9 mouse cellular contexts compared by ENCODE assay signal in the genomic region with DNA sequence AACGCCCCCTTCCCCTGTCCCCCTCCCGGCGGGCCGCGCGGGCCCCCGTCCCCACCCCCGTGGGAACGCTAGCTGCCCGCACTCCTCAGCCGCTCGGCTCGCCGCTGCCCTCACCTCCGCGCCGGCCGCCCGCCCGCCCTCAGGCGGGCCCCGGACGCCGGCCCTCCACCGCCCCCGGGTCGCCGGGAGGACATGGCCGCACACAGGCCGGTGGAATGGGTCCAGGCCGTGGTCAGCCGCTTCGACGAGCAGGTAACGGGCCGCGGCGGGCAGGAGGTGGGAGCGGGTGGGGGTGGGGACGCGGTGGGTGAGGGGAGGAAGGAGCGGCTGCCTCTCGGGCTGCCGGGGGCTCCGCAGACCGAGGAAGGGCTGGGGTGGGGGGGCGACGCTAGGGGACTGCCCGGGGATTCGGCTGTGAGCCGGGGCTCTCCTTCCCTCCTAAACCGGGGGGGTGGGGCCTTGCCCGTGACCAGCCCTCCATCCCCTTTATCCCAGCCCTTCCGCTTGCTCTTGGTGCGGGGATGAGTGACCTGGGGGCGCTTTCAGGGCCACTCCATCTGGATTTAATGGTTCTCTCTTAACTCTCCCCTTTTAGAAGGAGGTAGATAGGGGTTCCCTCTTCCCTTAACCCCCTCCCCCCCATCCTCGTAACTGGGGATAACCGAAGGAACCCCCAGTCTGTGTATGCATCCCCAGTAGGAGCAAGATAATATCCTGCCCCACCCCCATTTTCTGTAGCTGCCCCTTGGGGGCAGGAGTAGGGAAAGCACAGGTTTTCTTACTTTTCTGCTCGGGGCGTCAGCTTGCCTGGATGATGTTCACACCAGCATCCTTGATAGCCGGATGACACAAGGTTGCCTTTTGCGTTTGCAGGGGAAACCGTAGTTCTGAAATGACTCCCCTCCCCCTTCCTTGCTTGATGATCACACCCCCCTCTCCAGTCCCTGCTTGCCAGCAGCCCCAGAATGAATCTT. TPM values are rescaled to one million over a fixed set of nuclear protein-coding genes. Genes with fewer than 3 reads are reported as not detected.
A peak's percentile ranks its signal among the peaks of the same experiment; 100 is the strongest.
DNase-seq lines count a peak whose midpoint lies in the region; ATAC-seq and TF ChIP-seq lines count a peak whose summit lies in the region.
"Had no signal": no experiment of that assay in that cellular context is flagged by ENCODE, and none has a peak within 500 bp of the region (broad histone marks: within the 10 kb centered on the region; RNA-seq: fewer than 3 reads in every experiment).

No protein-coding gene starts in this region.

- in situ Hi-C loops in CH12.LX (cut with MboI; ENCODE audit: low pct_ligation_motif_present, low pct_unique_long_range_greater_than_20kb, low sequenced_read_pairs) = no loop called here

- 0% methylated on average over 24 of the region's 63 CpGs for WGBS in embryonic facial prominence, embryonic 11.5 days
- WGBS in heart, embryonic 12.5 days = 1% methylated on average over 45 of the region's 63 CpGs
- WGBS in kidney, postnatal 0 days = under 1% methylated on average over 24 of the region's 63 CpGs
- WGBS in liver, embryonic 16.5 days (ENCODE audit: insufficient replicate concordance) = 1% methylated on average over 44 of the region's 63 CpGs
- under 1% methylated on average over 10 of the region's 63 CpGs for WGBS in neural tube, embryonic 15.5 days

- H3K79me2 ChIP-seq in CH12.LX (replicated peaks; ENCODE audit: control insufficient read depth, extremely low read depth, insufficient read depth, poor library complexity, severe bottlenecking) = peaks cover 4% of the 10 kb centered on the region; the same call in 1 of the 2 replicates

- no peak overlapping the region for H3K27ac ChIP-seq in CH12.LX (ENCODE audit: insufficient read depth, low read depth)
- peak overlapping the region; percentile 93 for H3K27ac ChIP-seq in embryonic facial prominence, embryonic 11.5 days (replicated peaks; ENCODE audit: low read depth, low read length)
- H3K27ac ChIP-seq in heart, embryonic 12.5 days (ENCODE audit: poor library complexity, severe bottlenecking) = peak overlapping the region; percentile 88
- peak overlapping the region; percentile 88 for H3K27ac ChIP-seq in kidney, postnatal 0 days
- H3K27ac ChIP-seq in liver, embryonic 16.5 days (ENCODE audit: low read length) = peak overlapping the region; percentile 64
- peak overlapping the region; percentile 96 for H3K27ac ChIP-seq in neural tube, embryonic 15.5 days (replicated peaks)

- peak overlapping the region; percentile 73 for H3K4me2 ChIP-seq in CH12.LX (ENCODE audit: insufficient read depth, low read depth, poor library complexity, severe bottlenecking)
- peak overlapping the region; percentile 60 for H3K4me2 ChIP-seq in embryonic facial prominence, embryonic 11.5 days (ENCODE audit: low read depth, low read length)
- H3K4me2 ChIP-seq in heart, embryonic 12.5 days = peak overlapping the region; percentile 86
- peak overlapping the region; percentile 87 for H3K4me2 ChIP-seq in kidney, postnatal 0 days (ENCODE audit: low read length)
- peak overlapping the region; percentile 84 for H3K4me2 ChIP-seq in liver, embryonic 16.5 days (ENCODE audit: low read depth, low read length)
- H3K4me2 ChIP-seq in neural tube, embryonic 15.5 days = peak overlapping the region; percentile 72

- dilution Hi-C loops in CH12.LX (cut with MboI; ENCODE audit: extremely low pct_ligation_motif_present, extremely low pct_unique_long_range_greater_than_20kb, low sequenced_read_pairs) = no loop called here

- 0 out of 4 replicates have a peak, but pooled peaks of 1 of the 2 experiments have one; percentile 1 for TF ChIP-seq CTCF in CH12.LX (conservative IDR thresholded peaks at IDR 0.05 in 1 of 2, IDR thresholded peaks at IDR 0.05 in 1 of 2; ENCODE audit: low read depth in 2 of 2, low read length in 2 of 2)
- no peak for TF ChIP-seq CTCF in kidney, postnatal 0 days (IDR thresholded peaks at IDR 0.05; ENCODE audit: low read depth)

- H3K9ac ChIP-seq in CH12.LX (ENCODE audit: insufficient read depth, low read depth) = peak overlapping the region; percentile 85
- H3K9ac ChIP-seq in embryonic facial prominence, embryonic 11.5 days (replicated peaks; ENCODE audit: low read length) = peak overlapping the region; percentile 96
- peak overlapping the region; percentile 94 for H3K9ac ChIP-seq in heart, embryonic 12.5 days
- H3K9ac ChIP-seq in kidney, postnatal 0 days (ENCODE audit: low read depth, low read length) = peak overlapping the region; percentile 97
- H3K9ac ChIP-seq in liver, embryonic 16.5 days (ENCODE audit: low read depth, low read length) = peak overlapping the region; percentile 83
- H3K9ac ChIP-seq in neural tube, embryonic 15.5 days (replicated peaks) = peak overlapping the region; percentile 99

- peak; percentile 80 for ATAC-seq in embryonic facial prominence, embryonic 11.5 days (replicated peaks; ENCODE audit: insufficient number of reproducible peaks, low FRiP score, low TSS enrichment, low read depth)
- ATAC-seq in heart, embryonic 12.5 days (ENCODE audit: insufficient number of reproducible peaks, low FRiP score) = peak; percentile 79
- ATAC-seq in kidney, postnatal 0 days (replicated peaks; ENCODE audit: low FRiP score, low read depth) = peak; percentile 74
- peak; percentile 69 for ATAC-seq in liver, embryonic 16.5 days (ENCODE audit: low read depth)
- peak; percentile 80 for ATAC-seq in neural tube, embryonic 15.5 days (ENCODE audit: low FRiP score)
- ATAC-seq in megakaryocyte-erythroid progenitor cell, adult 5-6 weeks (replicated peaks; ENCODE audit: low FRiP score, low TSS enrichment, poor library complexity, severe bottlenecking) = no peak

- peaks cover 2 to 19% of the 10 kb centered on the region in 2 experiments; a peak in 3 of 4 replicates for H3K4me1 ChIP-seq in CH12.LX (ENCODE audit: control insufficient read depth in 1 of 2, insufficient read depth in 2 of 2)
- H3K4me1 ChIP-seq in embryonic facial prominence, embryonic 11.5 days (ENCODE audit: control insufficient read depth, insufficient read depth, low read length) = no peaks in the 10 kb centered on the region
- H3K4me1 ChIP-seq in heart, embryonic 12.5 days (replicated peaks) = peaks cover 29% of the 10 kb centered on the region
- peaks cover 11% of the 10 kb centered on the region; the same call in 1 of the 2 replicates for H3K4me1 ChIP-seq in kidney, postnatal 0 days (replicated peaks; ENCODE audit: insufficient read depth, low read length)
- peaks cover 6% of the 10 kb centered on the region for H3K4me1 ChIP-seq in liver, embryonic 16.5 days (ENCODE audit: control insufficient read depth, low read depth, low read length)
- H3K4me1 ChIP-seq in neural tube, embryonic 15.5 days = peaks cover 30% of the 10 kb centered on the region

- TF ChIP-seq RAD21 in CH12.LX (IDR thresholded peaks at IDR 0.05; ENCODE audit: low read depth, low read length) = no peak

- no peaks in the 10 kb centered on the region for H3K27me3 ChIP-seq in CH12.LX (replicated peaks)
- no peaks in the 10 kb centered on the region for H3K27me3 ChIP-seq in embryonic facial prominence, embryonic 11.5 days (ENCODE audit: control insufficient read depth, insufficient read depth, low read length)
- no peaks in the 10 kb centered on the region for H3K27me3 ChIP-seq in heart, embryonic 12.5 days (replicated peaks)
- H3K27me3 ChIP-seq in kidney, postnatal 0 days (ENCODE audit: insufficient read depth, low read length) = no peaks in the 10 kb centered on the region
- no peaks in the 10 kb centered on the region for H3K27me3 ChIP-seq in liver, embryonic 16.5 days (ENCODE audit: control insufficient read depth, insufficient read depth, low read depth, low read length)
- no peaks in the 10 kb centered on the region for H3K27me3 ChIP-seq in neural tube, embryonic 15.5 days (replicated peaks)

- DNase-seq in CH12.LX (ENCODE audit: extremely low read depth) = peak; percentile 46
- DNase-seq in adrenal gland, adult 18-20 months (ENCODE audit: low spot score in 2 of 2) = peak; percentile 11 to 48
- peak; percentile 71 for DNase-seq in embryonic facial prominence, embryonic 11.5 days (ENCODE audit: low spot score)
- peak; percentile 72 for DNase-seq in kidney, postnatal 0 days (ENCODE audit: low spot score)

- H3K4me3 ChIP-seq in CH12.LX (replicated peaks in 1 of 3; ENCODE audit: low read depth in 2 of 3, low read length in 2 of 3, poor library complexity in 1 of 3) = peak overlapping the region; percentile 72 to 78 (median 73)
- H3K4me3 ChIP-seq in embryonic facial prominence, embryonic 11.5 days (ENCODE audit: low read depth, low read length) = peak overlapping the region; percentile 98
- peak overlapping the region; percentile 83 for H3K4me3 ChIP-seq in heart, embryonic 12.5 days
- peak overlapping the region; percentile 95 for H3K4me3 ChIP-seq in kidney, postnatal 0 days (replicated peaks; ENCODE audit: low read depth, low read length)
- peak overlapping the region; percentile 83 for H3K4me3 ChIP-seq in liver, embryonic 16.5 days (ENCODE audit: low read depth, low read length)
- peak overlapping the region; percentile 85 for H3K4me3 ChIP-seq in neural tube, embryonic 15.5 days (replicated peaks)

- no peak for TF ChIP-seq EP300 in CH12.LX (IDR thresholded peaks at IDR 0.05; ENCODE audit: low read length)

- peaks cover 0 to 20% of the 10 kb centered on the region in 2 experiments for H3K36me3 ChIP-seq in CH12.LX (replicated peaks in 1 of 2; ENCODE audit: control insufficient read depth in 1 of 2, insufficient read depth in 1 of 2, low read length in 1 of 2)
- no peaks in the 10 kb centered on the region for H3K36me3 ChIP-seq in embryonic facial prominence, embryonic 11.5 days (replicated peaks; ENCODE audit: control insufficient read depth, insufficient read depth, low read depth, low read length)
- peaks cover 12% of the 10 kb centered on the region for H3K36me3 ChIP-seq in heart, embryonic 12.5 days
- 0 out of 2 replicates have a peak, but pooled peaks cover 3% of the 10 kb centered on the region for H3K36me3 ChIP-seq in kidney, postnatal 0 days (ENCODE audit: insufficient read depth, low read length)
- H3K36me3 ChIP-seq in liver, embryonic 16.5 days (ENCODE audit: control insufficient read depth, insufficient read depth) = no peaks in the 10 kb centered on the region
- H3K36me3 ChIP-seq in neural tube, embryonic 15.5 days = 0 out of 2 replicates have a peak, but pooled peaks cover 5% of the 10 kb centered on the region

- TF ChIP-seq POLR2A in CH12.LX (IDR thresholded peaks at IDR 0.05; ENCODE audit: low read depth, low read length) = no peak

- peaks cover 5% of the 10 kb centered on the region for H3K9me3 ChIP-seq in CH12.LX (replicated peaks; ENCODE audit: low read length)
- no peaks in the 10 kb centered on the region for H3K9me3 ChIP-seq in embryonic facial prominence, embryonic 11.5 days (replicated peaks; ENCODE audit: control insufficient read depth, low read length)
- peaks cover 5% of the 10 kb centered on the region for H3K9me3 ChIP-seq in heart, embryonic 12.5 days (replicated peaks)
- no peaks in the 10 kb centered on the region for H3K9me3 ChIP-seq in kidney, postnatal 0 days (replicated peaks; ENCODE audit: low read length)
- H3K9me3 ChIP-seq in liver, embryonic 16.5 days (replicated peaks; ENCODE audit: control insufficient read depth, low read length) = no peaks in the 10 kb centered on the region; the same call in 1 of the 2 replicates
- H3K9me3 ChIP-seq in neural tube, embryonic 15.5 days (replicated peaks) = no peaks in the 10 kb centered on the region

RNA-seq across cellular contexts. Expression of a gene that starts 0.6 kb away (rescaled TPM):
- total RNA-seq in CH12.LX (2012; rRNA removed) = 11.2 and 12.4 TPM in 2 replicates
- total RNA-seq in CH12.LX (2014; rRNA removed) = 7.3 and 8.2 TPM in 2 replicates
- polyA plus RNA-seq in CH12.LX (2012; ENCODE audit: insufficient read length, low read depth) = 15.2 and 19.5 TPM in 2 replicates
- 10 to 100 TPM; 53.5 to 60.6 TPM for total RNA-seq in adrenal gland, adult 18-20 months (2021)
- 8.1 and 10.4 TPM in 2 replicates for polyA plus RNA-seq in embryonic facial prominence, embryonic 11.5 days (2014; fragmentation: Nextera tagmentation; extraction: Ambion mirVana)
- 5.6 and 6.6 TPM in 2 replicates for polyA plus RNA-seq in heart, embryonic 12.5 days (2016; fragmentation: Nextera tagmentation; extraction: Ambion mirVana)
- polyA plus RNA-seq in kidney, postnatal 0 days (2015; fragmentation: Nextera tagmentation; extraction: Ambion mirVana) = 8.2 and 9.5 TPM in 2 replicates
- polyA plus RNA-seq in liver, embryonic 16.5 days (2015; fragmentation: Nextera tagmentation; extraction: Ambion mirVana) = 1.1 and 1.3 TPM in 2 replicates
- polyA plus RNA-seq in neural tube, embryonic 15.5 days (2015; fragmentation: Nextera tagmentation; extraction: Ambion mirVana) = 5.4 and 5.6 TPM in 2 replicates
- 23.3 and 27.5 TPM in 2 replicates for total RNA-seq in megakaryocyte-erythroid progenitor cell, adult 5-6 weeks (2014; fragmentation: Nextera tagmentation)
- total RNA-seq in megakaryocyte-erythroid progenitor cell, adult 5-6 weeks (2017) = 10.6 and 11.7 TPM in 2 replicates

RNA-seq across cellular contexts. Expression of a gene that starts 43.4 kb away (rescaled TPM):
- total RNA-seq in CH12.LX (2012; rRNA removed) = not detected in 2 replicates
- total RNA-seq in CH12.LX (2014; rRNA removed) = not detected in 2 replicates
- polyA plus RNA-seq in CH12.LX (2012; ENCODE audit: insufficient read length, low read depth) = not detected in 2 replicates
- total RNA-seq in adrenal gland, adult 18-20 months (2021) = not detected
- not detected in 2 replicates for polyA plus RNA-seq in embryonic facial prominence, embryonic 11.5 days (2014; fragmentation: Nextera tagmentation; extraction: Ambion mirVana)
- not detected in 2 replicates for polyA plus RNA-seq in heart, embryonic 12.5 days (2016; fragmentation: Nextera tagmentation; extraction: Ambion mirVana)
- polyA plus RNA-seq in kidney, postnatal 0 days (2015; fragmentation: Nextera tagmentation; extraction: Ambion mirVana) = not detected in 2 replicates
- not detected in 2 replicates for polyA plus RNA-seq in liver, embryonic 16.5 days (2015; fragmentation: Nextera tagmentation; extraction: Ambion mirVana)
- polyA plus RNA-seq in neural tube, embryonic 15.5 days (2015; fragmentation: Nextera tagmentation; extraction: Ambion mirVana) = not detected in 2 replicates
- not detected in 2 replicates for total RNA-seq in megakaryocyte-erythroid progenitor cell, adult 5-6 weeks (2014; fragmentation: Nextera tagmentation)
- not detected in 2 replicates for total RNA-seq in megakaryocyte-erythroid progenitor cell, adult 5-6 weeks (2017)
- total RNA-seq: hematopoietic stem cell, adult 5-6 weeks had no signal
